Mouse (Mus musculus) heart, postnatal 0 days (tissue): ENCODE results near the gene Cul4b.

Experiments used
- CTCF ChIP-seq: IDR thresholded peaks from 2 replicates; pipeline ENCODE4 v1.5.1; 2016; ENCODE audit warnings: antibody characterized with exemption, control low read depth, low read depth
- EP300 ChIP-seq: IDR thresholded peaks from 2 replicates; pipeline ENCODE4 v1.6.1; 2016; ENCODE audit warnings: antibody characterized with exemption, low read depth

- peak; percentile 66 for TF ChIP-seq CTCF
- TF ChIP-seq EP300, result no peak
Measured at GRCm38 (mm10) chrX:38514556-38514955, 61.4 kb downstream of the Cul4b start.
